Mouse (Mus musculus): ENCODE data around the gene BC107364. TPM values are rescaled to one million over a fixed set of nuclear protein-coding genes. Genes with fewer than 3 reads are reported as not detected.
"Not testable (repeated sequence)": the region's sequence is repeated elsewhere in the genome, so short reads cannot be mapped to it uniquely, and the experiment has no call there.

BC107364 gene
- polyA plus RNA-seq, 2 experiments: not detected

GRCm38 (mm10) chr3:96479249-96479648 is 27.1 kb upstream of the BC107364 start:
- Histone ChIP-seq H3K4me2 (replicated peaks; ENCODE audit: low read depth, low read length, severe bottlenecking) (no peak overlapping the region), H3K4me3 (replicated peaks; ENCODE audit: low read length) (no peak overlapping the region), H3K4me1 (ENCODE audit: control insufficient read depth, insufficient read depth, low read length) (peaks cover 5% of the 10 kb centered on the region), H3K27me3 (ENCODE audit: control insufficient read depth, insufficient read depth, low read length) (peaks cover 30% of the 10 kb centered on the region), H3K9ac (ENCODE audit: low read depth, low read length, severe bottlenecking) (no peak overlapping the region), H3K27ac (replicated peaks; ENCODE audit: low read depth, low read length) (no peak overlapping the region), H3K9me3 (ENCODE audit: control insufficient read depth, low read length) (no peaks in the 10 kb centered on the region), H3K36me3 (ENCODE audit: control insufficient read depth, insufficient read depth, low read length) (no peaks in the 10 kb centered on the region)
- no peak for DNase-seq (ENCODE audit: low spot score)
- no peak for ATAC-seq (ENCODE audit: low FRiP score, low read depth)
- WGBS: 24% methylated on average over 3 of the region's 3 CpGs
- no peak for TF ChIP-seq POLR2A (IDR thresholded peaks at IDR 0.05; ENCODE audit: borderline replicate concordance, extremely low read depth, insufficient read depth, insufficient read length)

GRCm38 (mm10) chr3:96477558-96477957 is 25.5 kb upstream of the BC107364 start:
- Histone ChIP-seq H3K4me2 (replicated peaks; ENCODE audit: low read depth, low read length, severe bottlenecking) (no peak overlapping the region), H3K36me3 (ENCODE audit: control insufficient read depth, insufficient read depth, low read length) (no peaks in the 10 kb centered on the region), H3K9me3 (ENCODE audit: control insufficient read depth, low read length) (no peaks in the 10 kb centered on the region), H3K4me3 (replicated peaks; ENCODE audit: low read length) (no peak overlapping the region), H3K4me1 (ENCODE audit: control insufficient read depth, insufficient read depth, low read length) (peaks cover 5% of the 10 kb centered on the region), H3K9ac (ENCODE audit: low read depth, low read length, severe bottlenecking) (no peak overlapping the region), H3K27me3 (ENCODE audit: control insufficient read depth, insufficient read depth, low read length) (peaks cover 35% of the 10 kb centered on the region), H3K27ac (replicated peaks; ENCODE audit: low read depth, low read length) (no peak overlapping the region)
- TF ChIP-seq POLR2A (IDR thresholded peaks at IDR 0.05; ENCODE audit: borderline replicate concordance, extremely low read depth, insufficient read depth, insufficient read length): no peak
- ATAC-seq (ENCODE audit: low FRiP score, low read depth) (no peak), DNase-seq (ENCODE audit: low spot score) (no peak)
- WGBS: 61% methylated on average over 6 of the region's 6 CpGs

GRCm38 (mm10) chr3:96477084-96477483 is 25.0 kb upstream of the BC107364 start:
- H3K27ac ChIP-seq (replicated peaks; ENCODE audit: low read depth, low read length): no peak overlapping the region
- no peak overlapping the region for H3K4me3 ChIP-seq (replicated peaks; ENCODE audit: low read length)
- H3K9me3 ChIP-seq (ENCODE audit: control insufficient read depth, low read length): no peaks in the 10 kb centered on the region
- 40% methylated on average over 3 of the region's 3 CpGs for WGBS
- TF ChIP-seq POLR2A (IDR thresholded peaks at IDR 0.05; ENCODE audit: borderline replicate concordance, extremely low read depth, insufficient read depth, insufficient read length): no peak
- peaks cover 35% of the 10 kb centered on the region for H3K27me3 ChIP-seq (ENCODE audit: control insufficient read depth, insufficient read depth, low read length)
- DNase-seq (ENCODE audit: low spot score) (no peak), ATAC-seq (ENCODE audit: low FRiP score, low read depth) (no peak)
- H3K4me1 ChIP-seq (ENCODE audit: control insufficient read depth, insufficient read depth, low read length): peaks cover 5% of the 10 kb centered on the region
- H3K4me2 ChIP-seq (replicated peaks; ENCODE audit: low read depth, low read length, severe bottlenecking): no peak overlapping the region
- no peaks in the 10 kb centered on the region for H3K36me3 ChIP-seq (ENCODE audit: control insufficient read depth, insufficient read depth, low read length)
- no peak overlapping the region for H3K9ac ChIP-seq (ENCODE audit: low read depth, low read length, severe bottlenecking)

GRCm38 (mm10) chr3:96474909-96475655 is 23.0 kb upstream of the BC107364 start:
- H3K27me3 ChIP-seq (ENCODE audit: control insufficient read depth, insufficient read depth, low read length): peaks cover 35% of the 10 kb centered on the region
- H3K9ac ChIP-seq (ENCODE audit: low read depth, low read length, severe bottlenecking): peak overlapping the region; percentile 44
- H3K9me3 ChIP-seq (ENCODE audit: control insufficient read depth, low read length): no peaks in the 10 kb centered on the region
- H3K4me3 ChIP-seq (replicated peaks; ENCODE audit: low read length): peak overlapping the region; percentile 38
- no peak overlapping the region for H3K27ac ChIP-seq (replicated peaks; ENCODE audit: low read depth, low read length)
- no peaks in the 10 kb centered on the region for H3K36me3 ChIP-seq (ENCODE audit: control insufficient read depth, insufficient read depth, low read length)
- 3% methylated on average over 44 of the region's 44 CpGs for WGBS
- no peak for TF ChIP-seq POLR2A (IDR thresholded peaks at IDR 0.05; ENCODE audit: borderline replicate concordance, extremely low read depth, insufficient read depth, insufficient read length)
- ATAC-seq (ENCODE audit: low FRiP score, low read depth) (no peak), DNase-seq (ENCODE audit: low spot score) (no peak)
- H3K4me2 ChIP-seq (replicated peaks; ENCODE audit: low read depth, low read length, severe bottlenecking): peak overlapping the region; percentile 75
- peaks cover 5% of the 10 kb centered on the region for H3K4me1 ChIP-seq (ENCODE audit: control insufficient read depth, insufficient read depth, low read length)

GRCm38 (mm10) chr3:96473556-96473955 is 21.4 kb upstream of the BC107364 start:
- H3K27ac ChIP-seq (replicated peaks; ENCODE audit: low read depth, low read length); H3K4me2 ChIP-seq (replicated peaks; ENCODE audit: low read depth, low read length, severe bottlenecking); H3K9ac ChIP-seq (ENCODE audit: low read depth, low read length, severe bottlenecking); DNase-seq (ENCODE audit: low spot score); H3K36me3 ChIP-seq (ENCODE audit: control insufficient read depth, insufficient read depth, low read length); H3K9me3 ChIP-seq (ENCODE audit: control insufficient read depth, low read length); H3K4me3 ChIP-seq (replicated peaks; ENCODE audit: low read length); H3K4me1 ChIP-seq (ENCODE audit: control insufficient read depth, insufficient read depth, low read length); ATAC-seq (ENCODE audit: low FRiP score, low read depth): not testable (repeated sequence)
- peaks cover 35% of the 10 kb centered on the region for H3K27me3 ChIP-seq (ENCODE audit: control insufficient read depth, insufficient read depth, low read length)
- 52% methylated on average over 3 of the region's 3 CpGs for WGBS
